Mouse (Mus musculus) forebrain, embryonic 10.5 days (tissue): ENCODE measurements around the gene Prpf6. TPM values are rescaled to one million over a fixed set of nuclear protein-coding genes. Genes with fewer than 3 reads are reported as not detected.

ENCODE experiments used
- DNase-seq: peaks from one replicate; pipeline ENCODE4 v3.0.0-alpha.2; 2017; ENCODE audit warnings: low spot score; ENCODE audit errors: extremely low spot score
- H3K27ac ChIP-seq: fragments of 300-500 bp; sonication (generic); 2 replicates; pipeline ENCODE4 v1.5.1; 2016; ENCODE audit warnings: mild to moderate bottlenecking
- H3K27me3 ChIP-seq: fragments of 300-500 bp; sonication (generic); 2 replicates; pipeline ENCODE4 v1.6.1; 2016; ENCODE audit warnings: mild to moderate bottlenecking; ENCODE audit not compliant: poor library complexity, severe bottlenecking
- H3K36me3 ChIP-seq: fragments of 300-500 bp; sonication (generic); replicated peaks from 2 replicates; pipeline ENCODE4 v1.6.1; 2016; ENCODE audit warnings: mild to moderate bottlenecking, moderate library complexity
- H3K4me1 ChIP-seq: fragments of 300-500 bp; sonication (generic); 2 replicates; pipeline ENCODE4 v1.6.1; 2016
- H3K4me3 ChIP-seq: fragments of 300-500 bp; sonication (generic); 2 replicates; pipeline ENCODE4 v1.5.1; 2016; ENCODE audit warnings: mild to moderate bottlenecking, moderate library complexity
- H3K9me3 ChIP-seq: fragments of 300-500 bp; sonication (generic); 2 replicates; pipeline ENCODE4 v1.6.1; 2016; ENCODE audit warnings: mild to moderate bottlenecking, moderate library complexity
- WGBS: fragments of 180-500 bp; shearing (Covaris S2); methylation state at CpG from one replicate; pipeline ENCODE4 v1.1.7; 2016; 5-methylcytosine and 5-hydroxymethylcytosine counted together
- polyA plus RNA-seq: library from polyadenylated mRNA; unstranded; fragments of >200 nt; fragmentation: Nextera tagmentation; extraction: Ambion mirVana; gene quantifications from 2 replicates; pipeline ENCODE4 v1.2.1, GENCODE M21; 2016

The Prpf6 gene
- polyA plus RNA-seq, 1 experiment from 2014 or later: 78.5 TPM

GRCm38 (mm10) chr2:181572921-181573920, 18.4 kb upstream of the Prpf6 start:
- H3K4me3 ChIP-seq: no peak overlapping the region
- DNase-seq: no peak
- H3K36me3 ChIP-seq: peaks cover 17% of the 10 kb centered on the region
- peaks cover 3% of the 10 kb centered on the region; the same call in 1 of the 2 replicates for H3K4me1 ChIP-seq
- 93% methylated on average over 15 of the region's 15 CpGs for WGBS
- no peak overlapping the region for H3K27ac ChIP-seq
- H3K27me3 ChIP-seq: no peaks in the 10 kb centered on the region
- no peaks in the 10 kb centered on the region for H3K9me3 ChIP-seq

GRCm38 (mm10) chr2:181573961-181574360, 17.7 kb upstream of the Prpf6 start:
- Histone ChIP-seq H3K36me3 (peaks cover 17% of the 10 kb centered on the region), H3K27me3 (no peaks in the 10 kb centered on the region), H3K4me3 (no peak overlapping the region), H3K27ac (no peak overlapping the region), H3K4me1 (peaks cover 4% of the 10 kb centered on the region; the same call in 1 of the 2 replicates), H3K9me3 (no peaks in the 10 kb centered on the region)
- WGBS: 94% methylated on average over 9 of the region's 9 CpGs
- DNase-seq: no peak

GRCm38 (mm10) chr2:181574921-181575545, 16.6 kb upstream of the Prpf6 start:
- WGBS: 92% methylated on average over 7 of the region's 7 CpGs
- Histone ChIP-seq H3K4me1 (peaks cover 9% of the 10 kb centered on the region), H3K36me3 (peaks cover 17% of the 10 kb centered on the region), H3K9me3 (no peaks in the 10 kb centered on the region), H3K27me3 (no peaks in the 10 kb centered on the region), H3K27ac (no peak overlapping the region), H3K4me3 (no peak overlapping the region)
- no peak for DNase-seq

GRCm38 (mm10) chr2:181576613-181577012, 15.1 kb upstream of the Prpf6 start:
- Histone ChIP-seq H3K4me1 (peaks cover 22% of the 10 kb centered on the region), H3K27me3 (no peaks in the 10 kb centered on the region), H3K9me3 (no peaks in the 10 kb centered on the region), H3K4me3 (no peak overlapping the region), H3K27ac (no peak overlapping the region), H3K36me3 (peaks cover 17% of the 10 kb centered on the region)
- DNase-seq: no peak
- 92% methylated on average over 2 of the region's 2 CpGs for WGBS

GRCm38 (mm10) chr2:181577126-181577525, 14.5 kb upstream of the Prpf6 start:
- Histone ChIP-seq H3K9me3 (no peaks in the 10 kb centered on the region), H3K27ac (no peak overlapping the region), H3K27me3 (no peaks in the 10 kb centered on the region), H3K36me3 (peaks cover 17% of the 10 kb centered on the region), H3K4me3 (no peak overlapping the region), H3K4me1 (peaks cover 27% of the 10 kb centered on the region)
- no peak for DNase-seq
- WGBS: 83% methylated on average over 2 of the region's 2 CpGs

GRCm38 (mm10) chr2:181577981-181578581, 13.6 kb upstream of the Prpf6 start:
- DNase-seq: no peak
- 87% methylated on average over 7 of the region's 7 CpGs for WGBS
- H3K27ac ChIP-seq: no peak overlapping the region
- no peaks in the 10 kb centered on the region for H3K27me3 ChIP-seq
- no peaks in the 10 kb centered on the region for H3K9me3 ChIP-seq
- peaks cover 17% of the 10 kb centered on the region for H3K36me3 ChIP-seq
- no peak overlapping the region for H3K4me3 ChIP-seq
- peaks cover 31% of the 10 kb centered on the region for H3K4me1 ChIP-seq

GRCm38 (mm10) chr2:181578790-181579618, 12.7 kb upstream of the Prpf6 start:
- Histone ChIP-seq H3K4me3 (no peak overlapping the region), H3K9me3 (no peaks in the 10 kb centered on the region), H3K4me1 (peaks cover 31% of the 10 kb centered on the region), H3K27me3 (no peaks in the 10 kb centered on the region), H3K36me3 (peaks cover 16% of the 10 kb centered on the region), H3K27ac (no peak overlapping the region)
- 81% methylated on average over 5 of the region's 5 CpGs for WGBS
- DNase-seq: no peak

- Histone ChIP-seq H3K9me3 (no peaks in the 10 kb centered on the region), H3K4me1 (peaks cover 31% of the 10 kb centered on the region), H3K4me3 (no peak overlapping the region), H3K36me3 (peaks cover 18% of the 10 kb centered on the region), H3K27ac (no peak overlapping the region), H3K27me3 (no peaks in the 10 kb centered on the region)
- no peak for DNase-seq
- 93% methylated on average over 1 of the region's 1 CpGs for WGBS
Measured at GRCm38 (mm10) chr2:181579681-181580080, 12.0 kb upstream of the Prpf6 start.

- DNase-seq: no peak
- H3K9me3 ChIP-seq: no peaks in the 10 kb centered on the region
- WGBS: 86% methylated on average over 5 of the region's 5 CpGs
- H3K4me1 ChIP-seq: peaks cover 31% of the 10 kb centered on the region
- H3K36me3 ChIP-seq: peaks cover 24% of the 10 kb centered on the region
- H3K27me3 ChIP-seq: no peaks in the 10 kb centered on the region
- peak overlapping the region; percentile 95 for H3K27ac ChIP-seq
- H3K4me3 ChIP-seq: peak overlapping the region; percentile 71
Measured at GRCm38 (mm10) chr2:181580131-181580772, 11.4 kb upstream of the Prpf6 start.

GRCm38 (mm10) chr2:181581016-181581401, 10.7 kb upstream of the Prpf6 start:
- Histone ChIP-seq H3K9me3 (no peaks in the 10 kb centered on the region), H3K27me3 (no peaks in the 10 kb centered on the region), H3K36me3 (peaks cover 32% of the 10 kb centered on the region), H3K4me3 (peak overlapping the region; percentile 71), H3K27ac (peak overlapping the region; percentile 95), H3K4me1 (peaks cover 31% of the 10 kb centered on the region)
- WGBS: 0% methylated on average over 11 of the region's 11 CpGs
- DNase-seq: peak; percentile 88

GRCm38 (mm10) chr2:181581402-181582120, 10.1 kb upstream of the Prpf6 start:
- peak overlapping the region; percentile 71 for H3K4me3 ChIP-seq
- WGBS: under 1% methylated on average over 49 of the region's 49 CpGs
- no peaks in the 10 kb centered on the region for H3K9me3 ChIP-seq
- peaks cover 37% of the 10 kb centered on the region for H3K36me3 ChIP-seq
- DNase-seq: peak; percentile 77
- H3K27me3 ChIP-seq: no peaks in the 10 kb centered on the region
- H3K4me1 ChIP-seq: peaks cover 31% of the 10 kb centered on the region
- H3K27ac ChIP-seq: peak overlapping the region; percentile 95
